Mouse (Mus musculus): ENCODE measurements at regions not wholly inside any gene's neighbourhood (a gene's known extent, or its start where the extent isn't known, plus 50 kb on each side); places are given as distances from the start of the nearest gene placed in this dataset.
"Not testable (repeated sequence)": the region's sequence is repeated elsewhere in the genome, so short reads cannot be mapped to it uniquely, and the experiment has no call there.

- DNase-seq (ENCODE audit: low read depth, low spot score), result no peak
These were observed 60.2 kb upstream of the Pim1 start for GRCm38 (mm10) chr17:29430401-29430800.

GRCm38 (mm10) chr17:29430806-29431205, 59.7 kb upstream of the Pim1 start:
- DNase-seq (ENCODE audit: low read depth, low spot score), result no peak

GRCm38 (mm10) chr17:29431553-29432297, 58.8 kb upstream of the Pim1 start:
- DNase-seq (ENCODE audit: low read depth, low spot score), result no peak

DNA sequence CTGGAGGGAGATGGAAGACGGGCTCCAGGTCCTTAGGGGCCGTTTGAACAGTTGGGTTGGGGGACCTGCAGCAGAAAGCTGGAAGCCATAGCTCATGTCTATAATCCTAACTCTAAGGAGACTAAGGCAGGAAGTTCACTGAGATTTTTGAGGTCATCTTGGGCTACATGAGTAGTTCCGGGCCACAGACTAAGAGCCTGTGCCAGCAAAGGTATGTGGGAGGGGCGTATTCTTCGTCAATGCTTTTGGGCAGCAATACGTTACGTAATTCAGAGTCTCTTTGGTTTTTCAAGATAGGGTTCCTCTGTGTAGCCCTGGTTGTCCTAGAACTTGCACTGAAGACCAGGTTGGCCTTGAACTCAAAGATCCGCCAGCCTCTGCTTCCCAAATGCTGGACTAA, 57.9 kb upstream of the Pim1 start:
- no peak for DNase-seq (ENCODE audit: low read depth, low spot score)

DNA sequence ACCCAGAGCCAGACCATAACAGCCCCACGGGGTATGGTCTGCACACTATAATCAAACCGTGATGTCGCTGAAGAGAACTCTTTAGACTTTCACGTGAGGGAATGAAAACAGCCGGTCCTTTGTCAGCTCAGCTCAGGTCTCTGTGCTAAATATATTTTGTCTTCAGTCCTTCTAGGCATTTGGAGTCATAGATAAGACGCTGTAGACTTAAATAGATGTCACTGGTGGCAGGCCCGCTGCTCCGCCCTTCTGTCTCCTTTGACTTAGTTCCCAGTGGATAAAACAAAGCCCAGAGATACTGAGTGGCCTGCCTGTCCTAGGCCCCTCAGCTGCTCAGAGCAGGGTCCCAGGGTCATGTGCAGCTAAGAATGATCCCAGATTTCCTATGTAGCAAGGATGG, 57.2 kb upstream of the Pim1 start:
- DNase-seq (ENCODE audit: low read depth, low spot score), result no peak

- no peak for DNase-seq (ENCODE audit: low read depth, low spot score)
These were observed 56.2 kb upstream of the Pim1 start for GRCm38 (mm10) chr17:29434074-29434944.

DNA sequence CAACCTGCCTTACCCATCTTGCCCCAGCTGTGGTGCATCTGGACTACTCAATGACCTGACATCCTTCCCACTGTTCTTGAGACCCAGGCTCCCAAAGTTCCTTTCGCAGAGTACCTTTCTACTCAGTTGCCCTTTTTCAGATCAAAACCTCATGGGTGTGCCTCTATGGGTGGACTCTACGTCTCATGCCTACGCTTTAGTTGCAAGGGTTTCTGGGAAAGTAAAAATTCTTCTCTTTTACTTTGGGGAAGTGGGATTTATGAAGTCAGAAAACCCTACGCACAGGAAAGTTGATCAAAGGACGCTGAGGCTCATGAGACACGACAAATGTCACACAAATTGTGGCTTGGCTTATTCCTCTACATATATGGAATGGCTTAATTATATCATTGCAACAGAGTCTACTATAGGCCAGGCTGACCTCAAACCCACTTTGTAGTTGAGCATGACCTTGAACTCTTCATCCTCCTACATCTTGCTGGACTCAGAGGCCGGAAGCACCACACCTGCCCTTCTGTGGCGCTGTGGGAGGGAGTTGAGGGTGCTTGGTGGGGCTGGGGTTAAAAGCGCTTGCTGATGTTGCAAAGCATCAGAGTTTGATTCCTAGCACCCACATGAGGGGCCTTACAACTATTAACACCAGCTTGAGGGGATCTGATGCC, 55.1 kb upstream of the Pim1 start:
- DNase-seq (ENCODE audit: low read depth, low spot score), result no peak

- DNase-seq (ENCODE audit: low read depth, low spot score), result not testable (repeated sequence)
These were observed 54.1 kb upstream of the Pim1 start for GRCm38 (mm10) chr17:29436484-29436870.

- DNase-seq (ENCODE audit: low read depth, low spot score), result peak; percentile 67
These were observed 53.5 kb upstream of the Pim1 start for GRCm38 (mm10) chr17:29436871-29437534.

DNA sequence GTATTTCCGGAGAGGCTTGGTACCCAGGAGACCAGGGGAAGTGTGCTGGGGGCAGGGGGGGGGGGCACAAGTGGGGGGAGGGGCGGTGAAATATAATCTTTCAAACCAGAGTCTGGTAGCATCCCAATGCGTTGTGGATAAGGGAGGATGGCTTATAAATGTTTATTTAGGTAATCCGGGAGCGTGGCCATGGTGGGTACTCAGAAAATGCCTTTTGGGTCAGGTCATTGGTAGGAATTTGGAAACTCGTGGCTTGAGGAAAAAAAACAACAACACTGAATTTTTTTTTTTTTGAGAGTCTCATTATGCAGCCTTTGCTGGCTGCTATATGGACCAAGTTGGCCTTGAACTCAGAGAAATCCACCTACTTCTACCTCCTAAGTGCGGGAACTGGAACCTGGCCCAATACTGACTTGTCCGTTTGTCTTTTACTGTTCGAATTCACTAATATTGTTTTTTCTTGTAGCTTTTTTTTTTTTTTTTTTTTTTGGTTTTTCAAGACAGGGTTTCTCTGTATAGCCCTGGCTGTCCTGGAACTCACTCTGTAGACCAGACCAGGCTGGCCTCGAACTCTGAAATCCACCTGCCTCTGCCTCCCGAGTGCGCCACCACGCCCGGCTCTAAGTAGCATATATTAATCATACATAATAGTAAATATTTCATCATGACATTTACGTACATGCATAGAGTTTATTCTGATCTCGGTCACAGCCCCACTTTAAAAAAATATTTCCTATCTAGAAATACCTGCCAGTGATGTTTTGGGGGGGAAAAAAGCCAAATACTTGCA, 52.8 kb upstream of the Pim1 start:
- no peak for DNase-seq (ENCODE audit: low read depth, low spot score)

DNA sequence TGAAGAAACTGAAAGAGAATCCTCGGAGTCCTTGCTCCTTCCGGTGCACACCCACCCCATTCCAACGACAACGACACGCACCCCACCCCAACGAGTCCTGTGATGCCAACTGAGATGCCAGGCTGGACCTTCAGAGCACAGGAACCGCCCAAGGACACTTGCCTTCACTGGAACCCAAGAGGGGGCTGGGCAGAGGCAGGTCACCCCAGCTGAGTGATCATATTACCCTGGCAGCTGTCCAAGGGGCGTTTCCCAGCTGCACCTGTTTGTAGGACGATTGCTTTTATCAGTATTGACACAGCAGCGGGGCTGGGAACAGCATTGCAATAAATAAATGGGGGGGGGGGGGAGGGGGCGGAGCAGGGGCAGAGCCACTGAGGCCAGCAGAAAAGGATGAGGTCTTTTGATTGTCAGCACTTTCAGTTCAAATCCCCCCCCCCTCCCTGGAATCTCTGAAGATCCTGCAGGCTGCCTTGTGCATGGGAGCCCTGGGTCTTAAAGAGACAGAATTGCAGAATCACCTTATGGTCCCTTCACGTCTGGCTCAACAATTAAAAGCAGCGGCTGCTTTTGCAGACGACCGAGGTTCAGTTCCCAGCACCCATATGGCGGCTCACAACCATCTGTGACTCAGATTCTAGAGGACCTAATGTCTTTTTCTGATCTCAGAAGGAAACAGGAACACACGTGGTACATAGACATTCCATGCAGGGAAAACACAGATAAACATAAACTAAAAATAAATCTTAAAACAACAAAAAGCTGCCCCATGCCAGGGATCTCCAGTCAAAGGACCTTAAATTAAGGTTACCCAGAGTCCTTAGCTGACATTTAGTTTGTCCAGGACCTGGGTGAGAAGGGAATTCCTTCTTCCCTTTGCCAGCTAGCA, 52.0 kb upstream of the Pim1 start:
- peak; percentile 88 for DNase-seq (ENCODE audit: low read depth, low spot score)

DNA sequence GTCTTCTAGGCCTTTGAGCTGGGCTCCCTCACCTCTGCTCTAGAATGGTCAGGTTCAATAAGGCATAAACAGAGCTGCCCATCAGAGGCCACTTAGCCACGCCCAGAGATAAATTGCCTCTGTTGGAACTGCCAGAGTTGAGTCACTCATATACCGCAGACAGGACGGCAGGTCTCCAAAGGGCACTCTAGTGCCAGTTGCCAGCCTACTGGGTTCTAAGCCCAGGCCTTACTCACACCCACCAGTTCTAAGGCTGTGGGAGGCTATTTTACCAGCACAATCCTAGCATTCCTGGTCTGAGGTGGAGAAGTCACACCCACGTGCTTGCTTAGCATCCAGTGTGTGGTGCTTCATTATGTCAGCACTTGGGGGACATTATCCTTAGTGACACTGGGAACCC, 50.6 kb upstream of the Pim1 start:
- DNase-seq (ENCODE audit: low read depth, low spot score), result no peak

DNA sequence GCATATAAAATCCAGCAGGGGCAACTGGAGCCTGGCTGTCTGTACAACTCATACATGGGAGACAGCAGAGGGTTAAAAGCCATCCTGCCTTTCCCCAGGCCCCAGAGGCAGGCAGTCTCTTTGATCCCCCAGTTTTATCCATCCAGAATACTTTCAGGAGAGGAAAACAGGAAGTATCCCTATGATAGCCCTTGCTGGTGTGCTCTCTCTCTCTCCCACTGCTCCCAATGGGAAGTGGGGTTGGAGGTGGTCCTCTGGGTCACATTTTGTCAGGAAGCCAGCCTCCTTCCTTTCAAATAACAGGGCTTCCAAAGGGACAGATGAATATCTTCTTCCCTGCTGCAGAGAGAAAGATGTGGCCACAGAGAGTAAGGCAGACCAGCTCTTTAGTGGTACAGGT, 50.1 kb upstream of the Pim1 start:
- no peak for DNase-seq (ENCODE audit: low read depth, low spot score)

All from skeletal muscle tissue, adult 2 months (tissue).